Mouse (Mus musculus) kidney, embryonic 15.5 days (tissue): ENCODE measurements around the gene Lefty1. TPM values are rescaled to one million over a fixed set of nuclear protein-coding genes. Genes with fewer than 3 reads are reported as not detected.
A peak's percentile ranks its signal among the peaks of the same experiment; 100 is the strongest.

Source experiments
- ATAC-seq: fragments of 200-750 bp; cut with Nextera tagmentation; replicated peaks from 2 replicates; pipeline ENCODE4 v1.8.0; 2017; ENCODE audit warnings: moderate TSS enrichment; ENCODE audit not compliant: low FRiP score
- H3K27ac ChIP-seq: fragments of 300-500 bp; sonication (generic); 2 replicates; pipeline ENCODE4 v1.5.1; 2015; ENCODE audit warnings: mild to moderate bottlenecking, inconsistent platforms
- H3K27me3 ChIP-seq: fragments of 300-500 bp; sonication (generic); 2 replicates; pipeline ENCODE4 v1.6.1; 2015; ENCODE audit warnings: inconsistent platforms
- H3K36me3 ChIP-seq: fragments of 300-500 bp; sonication (generic); 2 replicates; pipeline ENCODE4 v1.6.1; 2015; ENCODE audit warnings: inconsistent platforms
- H3K4me1 ChIP-seq: fragments of 300-500 bp; sonication (generic); 2 replicates; pipeline ENCODE4 v1.6.1; 2015; ENCODE audit warnings: inconsistent platforms
- H3K4me2 ChIP-seq: fragments of 300-500 bp; sonication (generic); 2 replicates; pipeline ENCODE4 v1.6.1; 2015; ENCODE audit warnings: moderate library complexity, mild to moderate bottlenecking, inconsistent platforms
- H3K4me3 ChIP-seq: fragments of 300-500 bp; sonication (generic); replicated peaks from 2 replicates; pipeline ENCODE4 v1.5.1; 2015; ENCODE audit warnings: mild to moderate bottlenecking, inconsistent platforms
- H3K9ac ChIP-seq: fragments of 300-500 bp; sonication (generic); 2 replicates; pipeline ENCODE4 v1.6.1; 2015; ENCODE audit warnings: mild to moderate bottlenecking, inconsistent platforms
- H3K9me3 ChIP-seq: fragments of 300-500 bp; sonication (generic); replicated peaks from 2 replicates; pipeline ENCODE4 v1.6.1; 2016; ENCODE audit warnings: inconsistent platforms
- WGBS: fragments of 180-500 bp; shearing (Covaris S2); methylation state at CpG from one replicate; pipeline ENCODE4 v1.1.7; 2015; ENCODE audit warnings: mixed read lengths; 5-methylcytosine and 5-hydroxymethylcytosine counted together
- polyA plus RNA-seq: library from polyadenylated mRNA; unstranded; fragments of >200 nt; fragmentation: Nextera tagmentation; extraction: Ambion mirVana; gene quantifications from 2 replicates; pipeline ENCODE4 v1.2.1, GENCODE M21; 2015

Lefty1 gene
- polyA plus RNA-seq, 1 experiment from 2014 or later: 1.3 TPM

GRCm38 (mm10) chr1:180943896-180944295 is 9.1 kb downstream of the Lefty1 start:
- no peak overlapping the region for H3K4me3 ChIP-seq
- H3K9ac ChIP-seq: no peak overlapping the region
- peaks cover 22% of the 10 kb centered on the region for H3K27me3 ChIP-seq
- H3K27ac ChIP-seq: no peak overlapping the region
- WGBS: 73% methylated on average over 1 of the region's 1 CpGs
- H3K4me2 ChIP-seq: 0 out of 2 replicates have a peak overlapping the region, but pooled peaks have one; percentile 95
- H3K9me3 ChIP-seq: no peaks in the 10 kb centered on the region
- H3K4me1 ChIP-seq: peaks cover 51% of the 10 kb centered on the region
- H3K36me3 ChIP-seq: peaks cover 12% of the 10 kb centered on the region; the same call in 1 of the 2 replicates
- ATAC-seq: no peak

DNA sequence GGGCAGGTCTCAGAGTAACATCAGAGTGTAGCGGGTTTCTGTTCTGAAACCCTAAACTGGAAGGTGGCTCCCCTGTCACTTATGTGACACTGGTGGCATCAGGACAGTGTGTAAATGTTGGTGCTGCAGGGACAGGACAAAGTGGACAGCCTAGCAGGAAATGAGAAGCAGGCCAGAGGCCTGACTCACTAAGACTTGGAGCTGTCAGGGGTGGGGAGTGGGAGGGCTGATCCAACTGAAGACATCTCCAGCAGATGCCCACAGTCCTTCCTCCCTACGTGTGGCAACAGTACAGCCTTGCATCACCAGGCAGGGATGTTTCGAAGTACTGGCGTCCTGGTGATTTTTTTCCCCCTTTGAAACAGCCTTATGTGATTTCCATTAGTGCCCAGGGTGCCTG is 9.7 kb downstream of the Lefty1 start:
- Histone ChIP-seq H3K36me3 (peaks cover 12% of the 10 kb centered on the region; the same call in 1 of the 2 replicates), H3K4me2 (peak overlapping the region; percentile 53), H3K27me3 (peaks cover 22% of the 10 kb centered on the region), H3K4me3 (no peak overlapping the region), H3K9me3 (no peaks in the 10 kb centered on the region), H3K27ac (peak overlapping the region; percentile 72), H3K9ac (no peak overlapping the region), H3K4me1 (peaks cover 54% of the 10 kb centered on the region)
- ATAC-seq: no peak
- 84% methylated on average over 4 of the region's 4 CpGs for WGBS

- peak; percentile 72 for ATAC-seq
- peaks cover 22% of the 10 kb centered on the region for H3K27me3 ChIP-seq
- H3K4me3 ChIP-seq: peak overlapping the region; percentile 23
- H3K9ac ChIP-seq: no peak overlapping the region
- peaks cover 54% of the 10 kb centered on the region for H3K4me1 ChIP-seq
- peak overlapping the region; percentile 53 for H3K4me2 ChIP-seq
- H3K36me3 ChIP-seq: peaks cover 12% of the 10 kb centered on the region; the same call in 1 of the 2 replicates
- H3K9me3 ChIP-seq: no peaks in the 10 kb centered on the region
- WGBS: 31% methylated on average over 20 of the region's 20 CpGs
- H3K27ac ChIP-seq: peak overlapping the region; percentile 72
Observed at GRCm38 (mm10) chr1:180945001-180945980, 10.5 kb downstream of the Lefty1 start.

GRCm38 (mm10) chr1:180946448-180946847 is 11.6 kb downstream of the Lefty1 start:
- Histone ChIP-seq H3K9ac (no peak overlapping the region), H3K9me3 (no peaks in the 10 kb centered on the region), H3K4me3 (no peak overlapping the region), H3K27ac (peak overlapping the region; percentile 72; the same call in 1 of the 2 replicates), H3K4me2 (peak overlapping the region; percentile 53; the same call in 1 of the 2 replicates), H3K27me3 (peaks cover 12% of the 10 kb centered on the region), H3K4me1 (peaks cover 48% of the 10 kb centered on the region), H3K36me3 (peaks cover 15% of the 10 kb centered on the region; the same call in 1 of the 2 replicates)
- ATAC-seq: no peak
- 82% methylated on average over 6 of the region's 6 CpGs for WGBS

DNA sequence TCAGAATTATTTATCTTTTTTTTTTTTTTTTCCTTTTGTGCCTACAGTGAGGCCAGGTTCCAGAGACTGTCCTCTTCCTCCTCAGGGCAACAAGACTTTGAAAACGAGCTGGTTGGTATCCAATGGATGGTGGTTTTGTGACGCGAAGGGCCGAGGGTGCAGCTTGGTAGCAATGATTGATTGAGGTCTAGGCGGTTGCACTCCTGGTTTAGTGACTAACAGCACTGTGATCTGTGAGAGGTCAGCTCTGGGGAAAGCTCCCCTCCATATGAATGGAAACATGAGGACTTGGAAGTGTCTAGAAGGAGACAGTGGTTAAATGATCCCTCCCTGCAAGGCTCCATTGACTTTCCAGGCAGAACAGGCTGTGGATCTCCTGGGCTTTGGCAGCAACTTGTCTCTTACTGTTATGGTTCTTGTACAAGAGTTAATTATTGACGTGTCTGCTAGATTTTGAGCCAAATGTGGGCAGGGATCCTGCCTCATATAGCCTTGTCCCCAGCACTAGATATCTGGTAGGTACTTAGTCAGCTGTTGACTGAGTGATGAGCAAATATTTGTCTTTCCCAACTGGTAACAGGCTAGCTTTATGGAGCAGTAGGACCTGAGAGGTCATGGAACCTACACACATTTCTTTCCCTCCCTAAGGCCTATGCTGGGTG is 17.4 kb downstream of the Lefty1 start:
- Histone ChIP-seq H3K27ac (0 out of 2 replicates have a peak overlapping the region, but pooled peaks have one; percentile 3), H3K4me2 (no peak overlapping the region), H3K9me3 (no peaks in the 10 kb centered on the region), H3K27me3 (no peaks in the 10 kb centered on the region), H3K36me3 (peaks cover 28% of the 10 kb centered on the region; the same call in 1 of the 2 replicates), H3K4me1 (peaks cover 12% of the 10 kb centered on the region; the same call in 1 of the 2 replicates), H3K9ac (no peak overlapping the region), H3K4me3 (no peak overlapping the region)
- no peak; the same call in 1 of the 2 replicates for ATAC-seq
- 53% methylated on average over 6 of the region's 6 CpGs for WGBS

DNA sequence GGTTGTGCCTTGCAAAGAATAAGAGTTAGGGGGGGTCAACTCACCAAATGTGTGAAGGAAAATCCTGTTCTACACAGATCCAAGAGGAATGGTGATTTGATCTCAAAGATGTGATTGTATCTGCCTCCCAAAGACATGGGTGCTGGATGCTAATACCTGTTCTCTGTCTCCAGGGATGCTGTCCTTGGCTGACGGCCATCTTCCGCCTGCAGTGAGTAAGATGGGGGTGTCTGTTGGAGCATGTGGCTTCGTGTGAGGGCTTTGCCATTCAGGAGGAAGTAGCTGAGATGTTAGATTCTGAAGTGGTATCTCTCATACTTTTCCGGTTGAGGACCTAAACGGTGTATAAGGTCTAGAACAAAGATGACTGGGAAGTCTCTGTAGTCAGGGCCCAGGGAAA is 18.0 kb downstream of the Lefty1 start:
- H3K4me3 ChIP-seq: no peak overlapping the region
- H3K9me3 ChIP-seq: no peaks in the 10 kb centered on the region
- H3K4me2 ChIP-seq: no peak overlapping the region
- H3K9ac ChIP-seq: no peak overlapping the region
- WGBS: 92% methylated on average over 5 of the region's 5 CpGs
- H3K27me3 ChIP-seq: no peaks in the 10 kb centered on the region
- peaks cover 24% of the 10 kb centered on the region; the same call in 1 of the 2 replicates for H3K36me3 ChIP-seq
- H3K4me1 ChIP-seq: peaks cover 12% of the 10 kb centered on the region; the same call in 1 of the 2 replicates
- no peak for ATAC-seq
- H3K27ac ChIP-seq: no peak overlapping the region

DNA sequence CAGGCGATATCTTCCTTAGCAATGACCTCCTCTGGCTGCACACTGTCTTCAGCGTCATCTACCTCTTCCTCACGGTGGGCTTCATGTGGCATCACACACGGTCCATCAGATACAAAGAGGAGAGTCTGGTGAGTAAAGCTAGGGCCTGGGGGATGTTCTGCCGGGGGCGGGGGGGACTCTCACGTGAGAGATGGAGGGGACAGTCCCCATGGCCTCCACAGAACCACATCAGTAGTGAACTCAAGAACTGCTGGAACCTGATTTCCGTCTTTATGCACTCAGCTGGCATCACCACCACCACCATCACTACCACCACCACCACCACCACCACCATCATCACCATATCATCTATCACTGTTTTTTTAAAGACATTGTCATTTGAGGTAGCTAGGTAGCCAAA is 21.6 kb downstream of the Lefty1 start:
- Histone ChIP-seq H3K9me3 (no peaks in the 10 kb centered on the region), H3K27me3 (no peaks in the 10 kb centered on the region), H3K36me3 (peaks cover 25% of the 10 kb centered on the region), H3K9ac (no peak overlapping the region), H3K4me3 (no peak overlapping the region), H3K4me2 (no peak overlapping the region), H3K27ac (no peak overlapping the region), H3K4me1 (0 out of 2 replicates have a peak, but pooled peaks cover 9% of the 10 kb centered on the region)
- 90% methylated on average over 8 of the region's 8 CpGs for WGBS
- ATAC-seq: no peak

DNA sequence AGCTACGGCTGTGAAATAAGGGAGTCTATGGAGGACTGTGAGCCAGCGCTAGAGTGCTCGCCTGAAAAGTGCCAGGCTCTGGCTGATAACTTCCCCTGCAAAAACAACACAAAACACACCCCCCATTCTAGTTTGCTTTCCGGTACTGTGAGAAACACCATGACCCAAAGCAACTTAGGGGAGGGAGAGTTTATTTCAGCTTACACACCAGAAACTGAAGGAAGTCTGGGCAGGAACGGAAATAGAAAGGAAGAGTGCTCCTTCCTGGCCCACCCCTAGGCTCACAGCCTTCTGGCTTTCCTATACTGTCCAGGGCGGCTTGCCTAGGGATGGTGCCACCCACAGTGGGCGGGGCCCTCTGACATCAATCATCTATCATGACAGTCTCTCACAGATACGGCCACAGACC is 22.2 kb downstream of the Lefty1 start:
- Histone ChIP-seq H3K4me2 (no peak overlapping the region), H3K9ac (no peak overlapping the region), H3K4me3 (no peak overlapping the region), H3K27me3 (no peaks in the 10 kb centered on the region), H3K4me1 (0 out of 2 replicates have a peak, but pooled peaks cover 9% of the 10 kb centered on the region), H3K36me3 (peaks cover 28% of the 10 kb centered on the region), H3K9me3 (no peaks in the 10 kb centered on the region), H3K27ac (no peak overlapping the region)
- ATAC-seq: peak; percentile 68
- 83% methylated on average over 8 of the region's 8 CpGs for WGBS

DNA sequence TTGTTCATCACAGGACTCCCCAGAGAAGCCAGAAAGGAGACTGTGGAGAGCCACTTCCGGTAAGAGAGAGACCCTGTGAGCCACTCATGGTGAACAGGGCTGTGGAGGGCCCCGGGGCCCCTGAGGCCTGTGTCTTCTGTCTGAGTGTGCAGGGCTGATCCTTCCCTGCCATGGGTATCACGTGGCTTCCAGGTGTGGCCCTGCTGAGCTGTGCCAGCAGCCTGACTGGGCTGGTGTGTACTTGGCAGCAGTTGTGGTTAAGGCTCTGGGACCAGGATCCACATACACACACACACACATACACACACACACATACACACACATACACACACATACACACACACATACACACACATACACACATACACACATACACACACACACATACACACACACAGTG is 23.2 kb downstream of the Lefty1 start:
- no peak overlapping the region for H3K27ac ChIP-seq
- ATAC-seq: no peak
- WGBS: 88% methylated on average over 3 of the region's 3 CpGs
- no peaks in the 10 kb centered on the region for H3K27me3 ChIP-seq
- 0 out of 2 replicates have a peak, but pooled peaks cover 4% of the 10 kb centered on the region for H3K4me1 ChIP-seq
- H3K36me3 ChIP-seq: peaks cover 33% of the 10 kb centered on the region
- H3K4me3 ChIP-seq: no peak overlapping the region
- no peak overlapping the region for H3K9ac ChIP-seq
- no peaks in the 10 kb centered on the region for H3K9me3 ChIP-seq
- H3K4me2 ChIP-seq: no peak overlapping the region

- Histone ChIP-seq H3K4me2 (no peak overlapping the region), H3K9me3 (no peaks in the 10 kb centered on the region), H3K36me3 (peaks cover 41% of the 10 kb centered on the region), H3K9ac (no peak overlapping the region), H3K4me3 (no peak overlapping the region), H3K27me3 (no peaks in the 10 kb centered on the region), H3K4me1 (0 out of 2 replicates have a peak, but pooled peaks cover 4% of the 10 kb centered on the region), H3K27ac (no peak overlapping the region)
- 65% methylated on average over 3 of the region's 3 CpGs for WGBS
- ATAC-seq: no peak
Observed at GRCm38 (mm10) chr1:180958797-180959196, 24.0 kb downstream of the Lefty1 start.

GRCm38 (mm10) chr1:180965786-180966185 is 31.0 kb downstream of the Lefty1 start:
- no peak overlapping the region for H3K9ac ChIP-seq
- 0 out of 2 replicates have a peak, but pooled peaks cover 3% of the 10 kb centered on the region for H3K4me1 ChIP-seq
- H3K4me3 ChIP-seq: no peak overlapping the region
- no peak for ATAC-seq
- no peaks in the 10 kb centered on the region for H3K27me3 ChIP-seq
- no peaks in the 10 kb centered on the region for H3K9me3 ChIP-seq
- peaks cover 42% of the 10 kb centered on the region for H3K36me3 ChIP-seq
- 79% methylated on average over 3 of the region's 3 CpGs for whole genome bisulfite sequencing
- H3K27ac ChIP-seq: no peak overlapping the region
- H3K4me2 ChIP-seq: no peak overlapping the region
